Mouse (Mus musculus) hindbrain, embryonic 14.5 days (tissue): ENCODE results near the gene Lmntd1. TPM values are rescaled to one million over a fixed set of nuclear protein-coding genes. Genes with fewer than 3 reads are reported as not detected.
A peak's percentile ranks its signal among the peaks of the same experiment; 100 is the strongest.

ENCODE experiments used
- ATAC-seq: fragments of 200-750 bp; cut with Nextera tagmentation; 2 replicates; pipeline ENCODE4 v1.8.0; 2017; ENCODE audit warnings: moderate number of reproducible peaks, mild to moderate bottlenecking, moderate TSS enrichment, moderate library complexity; ENCODE audit not compliant: low FRiP score
- DNase-seq: peaks from one replicate; pipeline ENCODE4 v3.0.0-alpha.2; 2015; ENCODE audit warnings: low spot score
- H3K27ac ChIP-seq: fragments of 300-500 bp; sonication (generic); 2 replicates; pipeline ENCODE4 v1.5.1; 2014; ENCODE audit warnings: mild to moderate bottlenecking, moderate library complexity
- H3K27me3 ChIP-seq: fragments of 300-500 bp; sonication (generic); 2 replicates; pipeline ENCODE4 v1.6.1; 2014; ENCODE audit warnings: mild to moderate bottlenecking, low read length, mixed read lengths; ENCODE audit not compliant: control insufficient read depth, insufficient read depth
- H3K36me3 ChIP-seq: fragments of 300-500 bp; sonication (generic); replicated peaks from 2 replicates; pipeline ENCODE4 v1.6.1; 2014; ENCODE audit not compliant: control insufficient read depth, insufficient read depth
- H3K4me1 ChIP-seq: fragments of 300-500 bp; sonication (generic); replicated peaks from 2 replicates; pipeline ENCODE4 v1.6.1; 2014; ENCODE audit warnings: antibody characterized with exemption, low read length, mixed read lengths; ENCODE audit not compliant: control insufficient read depth, insufficient read depth
- H3K4me2 ChIP-seq: fragments of 300-500 bp; sonication (generic); replicated peaks from 2 replicates; pipeline ENCODE4 v1.6.1; 2014; ENCODE audit warnings: mild to moderate bottlenecking, moderate library complexity
- H3K4me3 ChIP-seq: fragments of 300-500 bp; sonication (generic); replicated peaks from 2 replicates; pipeline ENCODE4 v1.5.1; 2014; ENCODE audit warnings: mild to moderate bottlenecking, low read length
- H3K9ac ChIP-seq: fragments of 300-500 bp; sonication (generic); 2 replicates; pipeline ENCODE4 v1.6.1; 2014
- H3K9me3 ChIP-seq: fragments of 300-500 bp; sonication (generic); 2 replicates; pipeline ENCODE4 v1.6.1; 2016; ENCODE audit warnings: low read length; ENCODE audit not compliant: control insufficient read depth
- WGBS: fragments of 180-500 bp; shearing (Covaris S2); extraction: QIAGEN DNeasy Blood & Tissue Kit; methylation state at CpG from one replicate; pipeline ENCODE4 v1.1.7; 2014; 5-methylcytosine and 5-hydroxymethylcytosine counted together
- polyA plus RNA-seq: library from polyadenylated mRNA; unstranded; fragments of >200 nt; fragmentation: Nextera tagmentation; extraction: Ambion mirVana; gene quantifications from 2 replicates; pipeline ENCODE4 v1.2.1, GENCODE M21; 2014

Lmntd1 gene
- polyA plus RNA-seq, 1 experiment from 2014 or later, result 1.3 TPM

DNA sequence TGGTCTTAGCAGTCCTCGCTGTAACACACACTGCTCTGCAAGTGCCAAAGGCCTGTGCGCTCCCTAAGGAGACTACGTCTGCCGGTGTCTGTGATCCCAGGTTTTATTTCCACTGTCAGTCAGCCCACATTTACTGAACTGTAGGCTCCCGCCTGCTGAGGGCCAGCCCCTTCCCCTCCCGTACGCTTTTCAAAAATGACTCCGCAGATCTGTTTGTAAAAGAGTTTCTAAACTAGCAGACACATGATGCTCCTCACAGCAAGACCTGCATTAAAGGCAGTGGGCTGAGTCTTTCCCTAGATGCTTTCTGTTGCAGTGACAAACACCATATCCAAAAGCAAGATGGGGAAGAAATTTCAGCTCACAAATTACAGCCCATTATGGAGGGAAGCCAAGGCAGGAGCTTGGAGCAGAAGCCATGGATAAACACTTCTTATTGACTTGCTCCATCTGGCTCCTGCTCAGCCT lies 21.6 kb downstream of the Lmntd1 start:
- no peaks in the 10 kb centered on the region for H3K9me3 ChIP-seq
- no peak overlapping the region for H3K4me3 ChIP-seq
- no peaks in the 10 kb centered on the region for H3K36me3 ChIP-seq
- no peak overlapping the region for H3K4me2 ChIP-seq
- H3K4me1 ChIP-seq, result peaks cover 5% of the 10 kb centered on the region; the same call in 1 of the 2 replicates
- no peak overlapping the region for H3K9ac ChIP-seq
- ATAC-seq (no peak), DNase-seq (no peak)
- WGBS, result 57% methylated on average over 8 of the region's 8 CpGs
- no peaks in the 10 kb centered on the region for H3K27me3 ChIP-seq
- no peak overlapping the region for H3K27ac ChIP-seq

GRCm38 (mm10) chr6:145592036-145592435 lies 22.1 kb downstream of the Lmntd1 start:
- Histone ChIP-seq H3K36me3 (no peaks in the 10 kb centered on the region), H3K4me2 (no peak overlapping the region), H3K4me3 (no peak overlapping the region), H3K4me1 (peaks cover 5% of the 10 kb centered on the region; the same call in 1 of the 2 replicates), H3K9me3 (no peaks in the 10 kb centered on the region), H3K27me3 (no peaks in the 10 kb centered on the region), H3K9ac (no peak overlapping the region), H3K27ac (no peak overlapping the region)
- ATAC-seq (no peak), DNase-seq (no peak)
- WGBS, result 75% methylated on average over 6 of the region's 6 CpGs

DNA sequence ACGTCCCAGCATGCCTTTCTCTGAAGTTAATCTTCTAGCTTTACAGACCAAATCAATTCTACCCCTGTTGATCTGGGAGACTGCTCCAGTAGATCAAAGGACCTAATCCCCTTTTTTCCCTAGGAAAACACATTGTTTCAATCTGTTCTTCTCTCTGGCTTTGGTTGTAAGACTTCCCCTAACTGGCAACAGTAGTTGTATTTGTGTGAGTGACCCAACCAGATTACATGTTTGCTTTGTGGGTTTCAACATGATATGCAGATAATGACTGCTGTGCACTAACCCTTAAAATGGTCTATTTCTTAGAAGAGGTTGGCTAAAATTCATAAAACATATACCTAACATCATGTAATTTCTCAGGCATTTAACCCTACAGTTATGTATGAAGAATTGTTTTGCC lies 22.5 kb downstream of the Lmntd1 start:
- WGBS, result 78% methylated on average over 1 of the region's 1 CpGs

GRCm38 (mm10) chr6:145590501-145591293 lies 23.4 kb downstream of the Lmntd1 start:
- H3K4me1 ChIP-seq, result peaks cover 5% of the 10 kb centered on the region; the same call in 1 of the 2 replicates
- ATAC-seq, result no peak
- no peaks in the 10 kb centered on the region for H3K27me3 ChIP-seq
- H3K4me3 ChIP-seq, result no peak overlapping the region
- no peak for DNase-seq
- WGBS, result 81% methylated on average over 11 of the region's 11 CpGs
- H3K9me3 ChIP-seq, result no peaks in the 10 kb centered on the region
- no peak overlapping the region for H3K9ac ChIP-seq
- H3K27ac ChIP-seq, result no peak overlapping the region
- no peak overlapping the region for H3K4me2 ChIP-seq
- H3K36me3 ChIP-seq, result no peaks in the 10 kb centered on the region

More for the DNA sequence above, 22.5 kb downstream of the Lmntd1 start:
- Histone ChIP-seq H3K27ac (no peak overlapping the region), H3K27me3 (no peaks in the 10 kb centered on the region), H3K4me2 (no peak overlapping the region), H3K4me1 (peaks cover 5% of the 10 kb centered on the region; the same call in 1 of the 2 replicates), H3K4me3 (no peak overlapping the region), H3K36me3 (no peaks in the 10 kb centered on the region), H3K9ac (no peak overlapping the region), H3K9me3 (no peaks in the 10 kb centered on the region)
- no peak for ATAC-seq
- DNase-seq, result no peak

- whole genome bisulfite sequencing, result 45% methylated on average over 21 of the region's 21 CpGs
- Histone ChIP-seq H3K27ac (peak overlapping the region; percentile 74), H3K36me3 (no peaks in the 10 kb centered on the region), H3K27me3 (no peaks in the 10 kb centered on the region), H3K4me1 (no peaks in the 10 kb centered on the region), H3K9ac (0 out of 2 replicates have a peak overlapping the region, but pooled peaks have one; percentile 14), H3K4me3 (no peak overlapping the region), H3K4me2 (peak overlapping the region; percentile 35), H3K9me3 (no peaks in the 10 kb centered on the region)
- peak; percentile 80 for ATAC-seq
- DNase-seq, result peak; percentile 60
Observed at GRCm38 (mm10) chr6:145585052-145585973, 28.8 kb downstream of the Lmntd1 start.

DNA sequence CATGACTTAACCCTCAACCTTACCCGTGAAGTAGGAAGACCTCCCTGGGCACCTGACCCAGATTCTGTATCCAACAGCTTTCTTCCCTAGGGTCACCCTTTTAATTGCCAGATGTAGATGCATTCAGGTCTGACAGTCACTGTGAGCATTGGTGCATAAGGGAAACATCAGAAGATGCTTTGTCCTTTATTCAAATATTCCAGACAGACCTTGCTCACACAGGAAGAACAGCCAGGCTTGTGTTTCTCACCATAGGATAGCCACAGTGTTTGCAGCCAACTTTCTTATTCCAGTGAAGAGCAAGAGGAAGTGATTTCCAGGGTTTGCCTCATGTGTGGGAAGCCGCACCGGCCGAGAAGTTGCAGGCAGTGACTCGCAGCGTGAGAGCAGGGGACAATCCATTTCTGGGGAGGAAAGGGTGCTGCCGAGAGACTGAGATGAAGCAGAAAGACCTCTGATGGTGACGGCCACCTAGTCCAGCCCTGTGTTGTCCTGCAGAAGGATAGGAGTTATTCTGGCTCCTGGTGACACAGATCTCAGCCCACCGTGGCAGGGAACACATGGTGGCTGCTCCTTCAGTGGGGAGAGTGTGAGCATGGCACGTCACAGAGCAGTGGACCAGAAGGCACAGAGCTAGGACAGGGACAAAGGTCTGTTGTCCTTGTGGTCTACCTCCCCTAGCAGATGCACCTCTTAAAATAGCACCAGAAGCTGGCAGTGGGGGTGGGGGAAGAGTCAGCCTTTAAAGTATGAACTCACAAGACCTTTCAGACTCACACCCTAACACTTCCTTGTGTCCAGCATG lies 32.6 kb downstream of the Lmntd1 start:
- Histone ChIP-seq H3K36me3 (no peaks in the 10 kb centered on the region), H3K4me2 (no peak overlapping the region), H3K4me1 (peaks cover 12% of the 10 kb centered on the region), H3K27me3 (no peaks in the 10 kb centered on the region), H3K4me3 (no peak overlapping the region), H3K9me3 (no peaks in the 10 kb centered on the region), H3K9ac (no peak overlapping the region), H3K27ac (no peak overlapping the region)
- DNase-seq (no peak), ATAC-seq (no peak)
- 68% methylated on average over 10 of the region's 10 CpGs for WGBS

- H3K9ac ChIP-seq, result no peak overlapping the region
- no peak for DNase-seq
- no peak overlapping the region for H3K4me2 ChIP-seq
- ATAC-seq, result no peak
- H3K9me3 ChIP-seq, result no peaks in the 10 kb centered on the region
- WGBS, result 89% methylated on average over 3 of the region's 3 CpGs
- H3K27ac ChIP-seq, result no peak overlapping the region
- peaks cover 12% of the 10 kb centered on the region for H3K4me1 ChIP-seq
- no peaks in the 10 kb centered on the region for H3K27me3 ChIP-seq
- H3K36me3 ChIP-seq, result no peaks in the 10 kb centered on the region
- H3K4me3 ChIP-seq, result no peak overlapping the region
Observed at GRCm38 (mm10) chr6:145579761-145580160, 34.4 kb downstream of the Lmntd1 start.

- H3K9ac ChIP-seq, result no peak overlapping the region
- 46% methylated on average over 10 of the region's 10 CpGs for WGBS
- no peak overlapping the region for H3K4me3 ChIP-seq
- H3K27ac ChIP-seq, result peak overlapping the region; percentile 59
- H3K4me1 ChIP-seq, result peaks cover 12% of the 10 kb centered on the region
- H3K27me3 ChIP-seq, result no peaks in the 10 kb centered on the region
- no peaks in the 10 kb centered on the region for H3K36me3 ChIP-seq
- H3K9me3 ChIP-seq, result no peaks in the 10 kb centered on the region
- H3K4me2 ChIP-seq, result no peak overlapping the region
- no peak for ATAC-seq
- peak; percentile 44 for DNase-seq
Observed at GRCm38 (mm10) chr6:145578457-145579185, 35.5 kb downstream of the Lmntd1 start.
